Mouse (Mus musculus) kidney, postnatal 25 days (tissue): ENCODE measurements around the gene Smpd3.
A peak's percentile ranks its signal among the peaks of the same experiment; 100 is the strongest.
"Not testable (repeated sequence)": the region's sequence is repeated elsewhere in the genome, so short reads cannot be mapped to it uniquely, and the experiment has no call there.

Source experiments
- DNase-seq, 2 experiments: peaks; one replicate each; pipeline ENCODE4 v3.0.0; 2021; ENCODE audit warnings: mixed read lengths in 2 of 2

Smpd3 gene

DNA sequence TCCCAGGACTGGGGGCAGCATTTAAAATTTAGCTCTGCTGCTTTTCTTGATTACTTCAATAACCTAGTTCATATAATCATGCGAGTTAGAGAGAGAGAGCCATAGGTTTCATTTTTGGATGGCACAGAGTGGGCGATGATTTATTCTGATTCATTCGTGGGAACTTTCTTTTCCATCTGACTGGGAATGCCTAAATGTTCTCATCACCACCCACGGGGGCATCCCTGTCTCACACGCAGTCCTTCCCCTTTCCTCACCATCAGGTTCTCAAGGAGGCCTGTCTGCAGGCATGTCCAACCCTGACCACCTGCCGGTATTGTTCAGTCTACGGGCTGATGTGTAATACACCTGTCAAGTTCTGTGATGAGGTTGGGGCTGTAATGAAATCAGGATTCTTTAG, 16.4 kb downstream of the Smpd3 start:
- no peak for DNase-seq

DNA sequence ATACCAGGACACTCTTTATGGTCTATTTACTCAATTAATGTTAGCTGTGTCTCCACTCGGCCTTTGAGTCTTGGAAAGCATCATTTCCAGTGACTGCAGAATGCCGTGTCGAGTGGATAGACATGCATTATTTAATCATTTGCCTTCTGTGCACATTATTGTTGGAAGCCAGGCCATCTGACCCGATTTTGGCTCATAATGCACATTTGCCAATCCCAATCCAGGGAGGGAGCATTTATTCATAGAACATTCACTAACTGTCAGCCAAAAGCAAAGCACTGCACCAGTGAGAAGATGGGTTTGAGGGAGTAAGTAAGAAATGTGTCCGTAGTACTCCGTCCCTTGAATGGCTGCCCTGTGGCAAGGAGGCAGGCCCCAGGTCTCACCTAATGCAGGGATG, 17.8 kb downstream of the Smpd3 start:
- no peak for DNase-seq

DNA sequence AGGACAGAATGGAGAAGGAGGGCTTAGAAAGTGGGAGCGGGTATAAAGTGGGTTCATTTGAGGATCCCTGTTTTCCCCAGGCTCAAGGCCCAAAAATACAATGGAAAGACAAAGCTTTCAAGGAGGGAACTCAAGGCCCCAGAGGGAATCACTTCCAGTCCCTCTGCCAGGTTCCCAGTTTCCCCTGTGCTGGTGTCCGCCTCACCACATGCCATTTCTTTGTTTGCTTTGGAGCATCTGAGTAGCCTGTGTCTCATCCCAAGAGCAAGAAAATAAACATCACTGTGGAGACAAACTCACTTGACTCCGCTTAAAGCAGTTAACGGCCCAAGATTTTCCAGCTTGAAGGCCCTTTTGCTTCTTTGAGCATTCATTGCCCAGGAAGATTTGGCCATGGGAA, 20.7 kb downstream of the Smpd3 start:
- no peak for DNase-seq

DNA sequence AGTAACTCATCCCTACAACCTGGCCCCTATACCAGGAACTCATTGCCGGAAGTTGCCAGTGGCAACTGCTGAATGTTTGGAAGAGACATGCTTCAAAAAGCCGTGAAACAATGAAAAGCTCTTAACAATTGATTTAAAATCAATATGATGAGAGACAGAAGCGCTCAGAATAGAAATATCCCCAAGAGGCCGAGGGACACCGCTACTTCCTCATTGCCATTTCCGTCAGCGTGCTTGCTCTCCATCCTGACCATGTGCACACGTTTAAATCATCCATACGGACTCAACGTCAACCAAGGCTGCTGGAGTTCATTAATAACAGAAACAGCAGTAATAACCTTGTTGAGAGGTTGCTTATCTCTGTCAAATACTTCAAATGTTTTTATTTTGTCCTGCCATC, 21.3 kb downstream of the Smpd3 start:
- DNase-seq: no peak

DNA sequence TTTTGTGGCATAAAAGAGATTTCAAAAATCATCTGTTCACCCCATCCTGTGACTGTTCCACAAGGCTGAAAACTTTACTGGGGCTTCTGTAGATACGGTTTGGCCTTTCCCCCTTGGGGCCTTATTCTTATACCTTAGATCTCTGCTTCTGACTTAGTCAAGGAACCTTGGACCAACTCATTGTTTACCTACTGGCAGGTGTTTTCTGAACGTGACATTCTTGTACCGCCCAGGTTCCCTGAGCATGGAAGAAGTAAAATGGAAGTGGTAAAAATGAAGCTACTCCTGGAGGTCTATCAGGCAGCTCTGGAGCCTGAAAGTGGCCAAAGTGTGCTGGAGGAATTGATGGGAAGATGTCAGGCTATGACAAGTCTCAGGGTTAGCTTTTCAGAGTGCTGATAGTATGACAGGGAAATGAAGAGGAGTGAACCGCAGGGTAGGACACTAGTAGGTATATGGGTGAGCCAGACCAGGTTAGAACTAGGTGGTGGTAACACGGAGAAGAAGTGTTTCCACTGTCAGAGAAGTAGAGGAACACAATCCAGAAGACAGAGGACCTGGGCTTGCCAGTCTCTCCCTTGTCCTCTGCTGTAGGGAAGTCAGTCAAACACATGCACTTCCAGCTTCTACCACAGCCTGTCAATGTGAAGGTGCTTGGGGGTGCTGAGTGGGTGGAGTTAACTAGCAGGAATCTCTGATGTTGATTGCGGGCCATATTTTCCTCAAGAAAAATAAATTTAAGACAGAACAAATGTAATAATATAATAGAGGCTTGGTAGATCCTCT, 22.2 kb downstream of the Smpd3 start:
- DNase-seq: no peak

DNA sequence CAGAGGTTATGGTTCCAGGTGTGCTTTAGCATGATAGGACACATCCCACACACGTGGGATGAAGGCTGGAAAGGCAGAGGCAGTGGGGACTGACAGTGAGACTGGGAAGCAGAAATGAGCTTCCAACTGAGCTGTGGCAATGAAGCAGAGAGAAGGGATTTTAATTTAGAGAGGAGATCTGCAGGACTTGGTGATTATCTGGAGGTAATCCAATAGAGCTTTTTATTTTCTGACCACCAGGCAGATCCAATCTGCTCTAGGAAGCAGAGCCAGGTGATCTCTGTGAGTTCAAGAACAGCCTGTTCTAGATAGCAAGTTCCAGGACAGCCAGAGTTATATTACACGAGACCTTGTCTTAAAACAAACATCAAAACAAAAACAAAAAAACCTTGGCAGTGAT, 24.0 kb downstream of the Smpd3 start:
- DNase-seq: no peak

DNA sequence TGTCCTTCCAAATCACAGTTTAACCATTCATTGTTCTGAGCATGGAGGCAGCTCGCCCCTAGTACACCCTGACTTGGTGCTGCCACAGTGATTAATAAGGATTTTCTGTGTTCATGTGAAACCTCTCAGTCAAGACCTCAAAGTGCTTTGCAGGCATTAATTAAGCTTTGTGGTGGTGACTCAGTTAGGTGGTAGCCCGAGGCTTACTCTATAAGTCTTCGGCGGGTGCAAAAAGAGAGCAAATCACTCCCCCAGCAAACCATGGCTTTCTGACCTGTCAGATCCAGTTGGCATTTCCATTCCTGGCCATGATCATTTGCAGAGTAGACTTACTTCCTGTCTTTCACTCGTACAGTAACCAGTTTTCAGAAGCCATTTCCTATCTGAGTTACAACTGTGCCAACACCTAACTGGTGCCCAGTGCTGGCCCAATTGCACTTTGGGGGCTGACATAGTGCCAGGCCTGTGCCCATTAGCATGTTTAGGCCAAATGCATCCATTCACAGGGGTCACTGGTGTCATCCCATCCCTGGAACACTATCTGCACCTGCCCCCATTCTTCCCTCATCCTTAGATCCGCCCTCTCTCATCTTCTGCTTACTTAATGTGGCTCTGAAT, 24.6 kb downstream of the Smpd3 start:
- no peak for DNase-seq

DNA sequence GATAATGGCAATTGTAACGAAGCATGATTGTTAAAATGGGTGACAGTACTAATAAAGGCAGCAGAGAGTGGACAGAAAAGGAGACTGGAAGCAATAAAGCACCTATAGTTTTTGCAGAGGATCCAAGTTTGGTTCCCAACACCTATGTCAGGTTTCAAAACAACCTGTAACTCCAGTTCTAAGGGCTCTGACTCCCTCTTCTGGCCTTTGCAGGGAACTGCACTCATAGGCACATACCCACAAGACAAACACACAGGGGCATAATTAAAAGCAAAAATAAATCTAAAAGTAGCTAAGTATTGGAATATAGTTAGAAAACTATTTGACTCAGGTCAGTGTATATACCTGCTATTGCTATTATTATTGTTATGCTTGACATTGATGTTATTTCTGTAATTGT, 25.8 kb downstream of the Smpd3 start:
- DNase-seq: no peak

DNA sequence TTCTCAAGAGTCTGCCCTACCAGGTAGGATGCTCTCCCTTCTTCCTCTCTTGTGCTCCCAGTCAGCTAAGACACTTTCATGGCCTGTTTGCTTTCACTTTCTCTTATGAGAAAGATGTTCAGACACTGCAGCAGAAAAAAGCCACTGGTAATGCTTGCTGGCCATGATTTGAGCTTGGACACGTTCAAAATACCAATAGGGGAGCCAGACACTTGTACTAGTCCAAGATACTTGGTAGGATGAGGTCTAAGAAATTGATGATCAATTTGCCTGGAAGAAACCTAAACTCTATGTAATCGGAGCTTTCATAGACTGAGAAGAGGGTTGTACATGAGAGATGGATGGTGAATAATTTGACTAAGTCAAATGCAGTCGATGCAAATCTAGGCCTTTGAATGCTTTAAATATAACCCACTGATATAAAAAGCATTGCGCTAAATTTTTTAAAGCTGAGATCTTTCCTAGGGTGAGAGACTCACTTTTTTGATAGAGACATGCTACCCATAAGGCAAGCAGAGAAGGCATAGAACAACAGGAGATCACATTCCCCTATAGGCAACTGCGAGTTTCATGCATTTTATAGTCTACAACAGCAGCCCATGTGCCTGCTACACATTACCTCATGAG, 27.6 kb downstream of the Smpd3 start:
- DNase-seq: no peak

DNA sequence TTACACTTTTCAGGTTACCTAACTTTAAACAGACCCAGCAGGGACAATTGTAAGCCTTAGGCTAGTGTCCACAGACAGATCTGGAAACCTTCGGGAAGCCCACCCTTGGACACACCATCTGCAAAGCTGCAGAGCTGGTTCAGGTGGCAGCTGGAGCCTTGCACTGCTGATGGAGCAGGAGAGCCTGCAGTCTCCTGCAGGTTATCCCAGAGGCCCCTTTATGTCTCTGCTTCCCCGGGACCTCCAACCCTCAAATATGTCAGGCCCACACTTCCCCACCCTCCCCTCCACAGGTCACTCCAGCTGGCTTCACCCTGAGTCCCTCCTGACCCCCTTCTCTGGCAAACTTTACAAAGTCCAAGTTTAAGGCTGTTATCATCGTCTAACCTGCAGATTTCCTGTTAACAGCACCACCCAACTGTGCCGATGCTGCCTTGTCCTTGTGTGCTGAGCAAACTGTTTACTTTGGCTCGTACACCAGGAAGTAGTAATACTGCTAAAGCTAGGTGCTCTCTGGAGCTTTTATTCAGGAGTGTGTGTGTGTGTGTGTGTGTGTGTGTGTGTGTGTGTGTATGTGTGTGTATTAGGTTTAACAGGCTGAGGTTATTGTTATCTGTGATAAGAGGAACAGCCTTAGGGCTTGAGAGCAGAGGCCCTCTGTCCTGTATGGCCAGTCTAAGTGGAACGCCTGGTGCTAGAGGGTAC, 29.6 kb downstream of the Smpd3 start:
- DNase-seq: peak; percentile 59 to 72

DNA sequence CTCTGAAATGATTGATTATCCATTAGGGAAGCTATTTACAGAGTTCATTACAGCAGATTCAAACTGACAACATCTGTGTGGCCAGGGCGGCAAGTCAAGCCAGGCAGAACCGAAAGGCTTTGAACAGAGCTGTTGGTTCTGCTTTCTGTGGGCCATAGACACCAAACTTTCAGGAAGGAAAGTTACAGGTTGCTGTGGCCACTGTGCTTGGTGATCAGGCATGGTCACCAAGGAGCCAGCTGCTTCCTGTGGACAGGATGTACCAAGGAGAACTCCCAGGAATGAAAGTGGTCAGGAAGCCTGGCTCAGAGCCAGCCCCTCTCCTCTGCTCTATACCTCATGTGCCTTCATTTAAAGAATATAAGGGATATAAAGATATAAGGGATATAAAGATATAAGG, 30.2 kb downstream of the Smpd3 start:
- DNase-seq: peak; percentile 32 to 77

DNA sequence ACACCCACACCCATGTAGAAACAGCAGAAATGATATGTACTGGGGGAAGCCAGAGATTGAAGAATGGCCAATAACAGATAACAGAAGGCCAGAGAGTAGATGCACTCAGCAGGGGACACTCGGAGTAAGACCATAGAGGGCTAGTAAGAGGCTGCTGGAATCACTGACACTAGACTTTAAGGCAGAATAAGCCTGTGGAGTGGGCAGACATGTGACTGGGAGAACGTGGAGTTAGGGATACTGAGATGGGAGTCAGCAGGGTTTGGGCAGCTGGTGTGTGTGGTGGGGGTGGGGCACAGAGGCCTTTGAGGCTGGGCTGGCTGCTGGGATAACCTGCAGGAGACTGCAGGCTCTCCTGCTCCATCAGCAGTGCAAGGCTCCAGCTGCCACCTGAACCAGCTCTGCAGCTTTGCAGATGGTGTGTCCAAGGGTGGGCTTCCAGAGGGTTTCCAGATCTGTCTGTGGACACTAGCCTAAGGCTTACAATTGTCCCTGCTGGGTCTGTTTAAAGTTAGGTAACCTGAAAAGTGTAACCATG, 31.0 kb downstream of the Smpd3 start:
- not testable (repeated sequence) for DNase-seq

DNA sequence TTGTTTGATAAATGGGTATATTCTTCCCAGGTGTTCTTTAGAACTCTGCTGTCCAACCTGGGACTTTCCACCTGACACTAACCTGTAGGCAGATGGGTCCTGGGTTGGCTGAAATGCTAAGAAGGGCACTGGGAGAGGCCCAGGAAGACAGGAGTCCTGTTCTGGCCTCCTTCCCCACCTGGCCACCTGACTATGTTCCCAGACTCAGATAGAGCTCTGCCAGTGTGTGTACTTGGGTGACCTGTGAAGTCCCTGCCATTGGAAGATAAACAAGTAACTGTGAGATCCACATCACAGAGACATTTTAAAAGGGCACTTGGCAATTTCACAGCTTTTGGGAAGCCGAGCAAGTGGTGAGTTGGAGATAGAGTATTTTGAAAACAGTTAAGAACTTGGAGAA, 31.7 kb downstream of the Smpd3 start:
- no peak for DNase-seq

DNA sequence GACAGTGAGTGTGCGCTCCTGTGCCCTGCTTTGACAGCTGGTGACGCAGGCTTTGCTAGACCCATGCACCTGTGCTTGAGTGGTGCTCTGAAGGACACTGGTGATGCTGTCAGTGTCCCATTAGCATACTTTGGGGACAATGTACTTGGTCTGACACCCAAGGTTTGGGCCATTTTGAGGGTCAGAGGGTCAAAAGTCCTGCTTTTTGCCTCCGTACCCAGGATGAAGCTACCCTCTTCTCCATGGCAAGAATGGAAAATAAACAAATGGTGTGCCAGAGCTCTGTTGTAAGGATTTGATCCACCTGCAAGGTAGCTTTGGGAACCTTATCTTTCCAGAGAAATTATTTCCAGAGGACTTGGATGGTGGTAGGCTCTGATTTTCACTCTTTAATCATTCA, 32.5 kb downstream of the Smpd3 start:
- no peak for DNase-seq

DNA sequence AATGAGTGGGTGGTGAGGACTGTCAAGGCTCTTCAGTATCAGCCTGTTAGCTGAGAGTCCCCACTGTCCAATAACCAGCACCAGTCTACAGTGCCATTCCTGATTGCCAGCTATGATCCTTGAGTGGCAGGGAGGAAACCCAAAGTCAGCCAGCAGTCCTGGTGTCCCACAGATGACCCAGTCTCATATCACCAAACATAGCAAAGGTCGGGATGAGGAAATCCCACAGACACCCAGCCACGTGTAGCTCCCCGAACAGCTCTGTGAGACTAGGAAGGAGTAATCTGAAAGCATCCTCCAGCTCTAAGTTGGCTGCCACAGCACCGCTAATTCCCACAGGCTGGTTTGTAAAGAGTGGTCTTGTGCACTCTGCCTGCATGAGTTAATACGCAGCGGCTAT, 33.5 kb downstream of the Smpd3 start:
- no peak for DNase-seq

DNA sequence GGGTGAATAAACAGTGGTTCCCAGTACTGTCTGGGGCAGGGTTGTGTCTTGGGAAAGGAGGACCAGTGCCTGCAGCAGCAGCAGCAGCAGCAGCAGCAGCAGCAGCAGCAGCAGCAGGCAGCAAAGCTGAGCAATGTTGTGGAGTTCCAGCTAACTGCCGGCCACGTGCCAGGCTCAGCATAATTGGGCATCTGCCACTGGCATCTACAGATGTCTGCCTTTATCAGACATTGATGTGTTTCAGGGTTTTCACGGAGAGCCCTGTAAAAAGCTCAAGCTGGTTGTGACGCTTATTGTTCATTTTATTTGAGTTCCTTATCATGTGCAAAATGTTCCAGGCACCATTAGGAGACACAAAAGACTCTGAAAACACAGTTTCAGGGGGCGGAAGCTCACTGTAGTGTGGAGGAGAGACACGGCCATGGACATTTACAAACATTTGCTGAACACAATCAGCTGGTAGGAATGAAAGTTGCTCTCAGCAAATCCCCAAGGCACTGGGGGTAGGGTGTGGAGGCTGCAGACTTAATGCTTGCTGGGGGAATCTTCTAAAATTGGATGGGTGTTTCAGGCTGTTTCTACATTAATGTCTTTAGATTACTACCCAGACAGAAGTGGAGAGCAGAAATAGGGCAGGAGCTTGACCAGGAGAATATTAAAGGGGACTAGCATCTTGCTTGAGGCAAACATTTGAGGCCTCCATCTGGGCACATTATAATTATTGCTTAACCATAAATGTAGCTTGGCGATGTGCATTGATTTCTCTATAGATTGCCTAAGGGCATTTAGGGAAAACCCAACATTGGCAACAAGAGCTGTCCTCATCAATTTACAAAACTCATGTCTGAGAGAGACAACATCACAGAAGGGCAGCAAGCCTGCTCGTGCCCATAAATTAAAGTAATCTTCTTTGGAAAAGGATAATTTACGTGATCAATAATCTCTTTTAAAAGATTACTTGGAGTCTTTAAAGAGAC, 36.8 kb downstream of the Smpd3 start:
- no peak for DNase-seq

DNA sequence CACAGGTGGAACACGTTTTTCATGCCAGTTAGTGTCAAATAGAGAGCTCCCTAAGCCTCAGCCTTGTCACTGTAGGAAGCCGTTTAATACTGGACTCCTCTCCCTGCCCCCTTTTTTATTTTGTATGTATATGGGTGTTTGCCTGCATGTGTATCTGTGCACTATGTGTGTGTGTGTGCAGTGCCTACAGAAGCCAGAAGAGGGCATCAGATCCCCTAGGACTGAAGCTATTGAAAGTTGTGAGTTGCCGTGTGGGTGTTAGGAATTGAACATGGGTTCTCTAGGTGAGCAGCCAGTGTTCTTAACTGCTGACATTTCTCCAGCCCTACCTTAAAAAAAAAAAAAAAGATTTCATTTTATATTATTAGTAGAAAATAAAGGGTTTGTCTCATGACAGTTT, 38.1 kb downstream of the Smpd3 start:
- DNase-seq: no peak

DNA sequence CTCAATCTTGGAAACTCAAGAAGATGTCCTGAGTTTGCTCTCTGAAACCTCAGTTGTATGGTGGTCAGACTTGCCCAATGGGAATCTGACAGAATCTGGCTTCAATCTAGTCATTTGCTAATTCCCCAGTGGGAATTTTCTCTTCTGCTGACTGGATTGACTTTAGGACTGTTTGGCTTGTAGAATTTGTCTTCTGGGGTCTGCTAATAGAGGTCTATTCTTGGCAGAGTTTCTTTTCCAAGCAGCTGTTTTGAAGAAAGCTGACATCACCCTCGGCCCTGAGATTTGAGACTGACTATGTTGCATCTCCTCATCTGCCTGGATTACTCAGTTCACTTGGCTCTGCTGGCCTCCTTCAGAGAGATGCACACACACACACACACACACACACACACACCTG, 38.9 kb downstream of the Smpd3 start:
- no peak for DNase-seq

DNA sequence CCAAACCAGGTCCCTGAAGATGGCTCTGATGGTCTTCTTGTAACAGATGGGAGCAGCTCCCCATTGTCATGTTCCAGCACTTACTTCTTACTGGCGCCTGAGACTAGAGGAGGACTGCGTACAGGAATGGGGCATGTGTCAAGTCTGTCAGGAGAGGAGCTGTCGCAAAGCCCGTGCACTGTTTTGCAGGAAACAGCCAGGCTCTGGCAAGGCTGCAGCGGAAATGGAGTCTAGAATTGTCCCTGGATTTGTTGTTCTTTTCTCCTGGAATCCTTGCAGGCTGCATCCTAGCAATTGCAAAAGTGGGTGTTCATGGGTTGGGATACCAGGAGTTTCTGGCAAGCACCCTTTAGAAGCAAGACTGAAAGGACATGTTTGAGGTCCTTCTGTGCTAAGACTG, 39.5 kb downstream of the Smpd3 start:
- peak; percentile 44 to 77 for DNase-seq

DNA sequence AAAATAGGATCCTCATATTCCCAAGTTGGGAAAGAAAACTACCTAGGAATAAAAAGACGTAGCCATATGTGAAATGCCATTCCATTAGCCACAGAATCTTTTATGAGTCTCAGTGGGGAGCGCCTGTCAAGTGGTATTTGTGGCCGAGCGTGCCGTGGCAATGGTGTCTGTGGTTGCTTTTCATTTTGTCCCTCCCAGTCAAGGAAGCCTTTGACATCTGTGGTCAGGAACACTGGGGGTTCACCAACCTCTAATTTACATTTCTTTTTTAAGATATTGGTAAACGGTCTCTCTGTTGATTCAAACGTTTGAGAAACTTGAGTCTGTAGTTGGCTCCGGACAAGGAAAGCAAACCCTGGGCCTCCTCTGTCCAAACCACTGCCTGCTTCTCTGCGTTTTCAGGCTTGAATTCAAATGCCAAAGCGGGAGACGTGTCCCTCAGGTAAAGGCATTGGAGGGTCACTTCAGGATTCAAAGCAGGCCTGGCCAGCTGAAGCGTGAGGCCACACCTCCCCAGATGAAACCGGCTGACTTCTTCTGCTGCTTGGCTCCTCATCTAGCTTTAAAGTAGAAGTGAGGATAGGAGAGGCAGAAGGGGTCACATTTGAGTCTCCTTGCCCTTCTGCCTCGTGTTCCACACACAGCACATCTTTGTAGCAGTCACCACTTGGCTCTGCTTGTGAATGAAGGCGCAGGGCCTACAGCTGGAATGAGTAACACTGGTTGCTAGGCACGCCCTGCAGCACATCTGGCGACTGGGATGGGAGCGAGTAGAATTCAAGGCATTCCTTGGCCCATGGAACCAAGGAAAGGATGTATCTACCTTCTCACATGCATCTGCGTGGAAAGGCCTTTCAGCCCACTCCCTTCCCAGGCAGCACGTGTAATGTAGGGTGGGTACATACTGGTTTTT, 45.0 kb downstream of the Smpd3 start:
- no peak for DNase-seq

DNA sequence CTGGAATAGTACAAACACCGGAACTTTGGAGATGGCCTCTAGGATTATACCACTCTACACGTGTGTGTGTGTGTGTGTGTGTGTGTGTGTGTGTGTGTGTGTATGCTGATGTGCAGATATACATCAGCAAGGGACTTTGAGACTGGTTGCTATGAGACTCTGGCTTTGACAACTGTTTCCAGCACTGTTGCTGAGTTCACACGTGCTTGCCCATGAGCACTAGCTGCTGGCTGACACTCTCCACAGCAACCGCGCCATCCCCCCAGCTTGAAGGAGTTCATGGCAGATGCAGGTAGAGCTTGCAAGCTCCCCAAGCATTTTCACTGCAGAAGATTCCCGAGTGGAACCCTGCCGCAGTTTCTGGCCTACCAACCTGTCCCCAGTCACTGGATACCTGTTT, 48.3 kb downstream of the Smpd3 start:
- no peak for DNase-seq
